Mouse (Mus musculus) thymus, postnatal 10 days (tissue): ENCODE measurements at regions not wholly inside any gene's neighbourhood (a gene's known extent, or its start where the extent isn't known, plus 50 kb on each side); places are given as distances from the start of the nearest gene placed in this dataset.

ENCODE experiments used
- DNase-seq, 2 experiments: peaks; one replicate each; pipeline ENCODE4 v3.0.0; 2021; ENCODE audit warnings: low spot score in 2 of 2

GRCm38 (mm10) chr2:106455972-106456371 is 237.1 kb upstream of the Mpped2 start:
- no peak for DNase-seq

- no peak for DNase-seq
These were observed 235.1 kb upstream of the Mpped2 start for GRCm38 (mm10) chr2:106458003-106458402.

GRCm38 (mm10) chr2:106461021-106461420 is 232.0 kb upstream of the Mpped2 start:
- DNase-seq, result no peak

GRCm38 (mm10) chr2:106461490-106461889 is 231.6 kb upstream of the Mpped2 start:
- DNase-seq, result no peak

- DNase-seq, result peak in 1 of 2 experiments; percentile 3
These were observed 231.0 kb upstream of the Mpped2 start for GRCm38 (mm10) chr2:106461973-106462637.

GRCm38 (mm10) chr2:106465055-106465454 is 228.0 kb upstream of the Mpped2 start:
- DNase-seq, result no peak

GRCm38 (mm10) chr2:106465831-106466230 is 227.2 kb upstream of the Mpped2 start:
- DNase-seq, result no peak

- DNase-seq, result no peak
These were observed 223.9 kb upstream of the Mpped2 start for GRCm38 (mm10) chr2:106469196-106469595.

- DNase-seq, result no peak
These were observed 219.6 kb upstream of the Mpped2 start for GRCm38 (mm10) chr2:106473458-106473857.

GRCm38 (mm10) chr2:106477991-106478390 is 215.1 kb upstream of the Mpped2 start:
- DNase-seq, result no peak

GRCm38 (mm10) chr2:106487335-106488082 is 205.6 kb upstream of the Mpped2 start:
- no peak for DNase-seq

- no peak for DNase-seq
These were observed 194.3 kb upstream of the Mpped2 start for GRCm38 (mm10) chr2:106498735-106499134.

GRCm38 (mm10) chr2:106499227-106499928 is 193.7 kb upstream of the Mpped2 start:
- no peak for DNase-seq

- no peak for DNase-seq
These were observed 188.1 kb upstream of the Mpped2 start for GRCm38 (mm10) chr2:106504933-106505420.

- no peak for DNase-seq
These were observed 181.2 kb upstream of the Mpped2 start for GRCm38 (mm10) chr2:106511889-106512288.

GRCm38 (mm10) chr2:106512338-106513024 is 180.6 kb upstream of the Mpped2 start:
- DNase-seq, result no peak

- no peak for DNase-seq
These were observed 180.1 kb upstream of the Mpped2 start for GRCm38 (mm10) chr2:106513025-106513386.

- no peak for DNase-seq
These were observed 175.8 kb upstream of the Mpped2 start for GRCm38 (mm10) chr2:106517224-106517623.

- DNase-seq, result no peak
These were observed 170.1 kb upstream of the Mpped2 start for GRCm38 (mm10) chr2:106522961-106523360.

- DNase-seq, result no peak
These were observed 166.1 kb upstream of the Mpped2 start for GRCm38 (mm10) chr2:106527008-106527407.

- DNase-seq, result no peak
These were observed 163.8 kb upstream of the Mpped2 start for GRCm38 (mm10) chr2:106529247-106529646.

GRCm38 (mm10) chr2:106529746-106530145 is 163.3 kb upstream of the Mpped2 start:
- no peak for DNase-seq
